Mouse (Mus musculus): ENCODE measurements around the gene Carmil1.

The Carmil1 gene

DNA sequence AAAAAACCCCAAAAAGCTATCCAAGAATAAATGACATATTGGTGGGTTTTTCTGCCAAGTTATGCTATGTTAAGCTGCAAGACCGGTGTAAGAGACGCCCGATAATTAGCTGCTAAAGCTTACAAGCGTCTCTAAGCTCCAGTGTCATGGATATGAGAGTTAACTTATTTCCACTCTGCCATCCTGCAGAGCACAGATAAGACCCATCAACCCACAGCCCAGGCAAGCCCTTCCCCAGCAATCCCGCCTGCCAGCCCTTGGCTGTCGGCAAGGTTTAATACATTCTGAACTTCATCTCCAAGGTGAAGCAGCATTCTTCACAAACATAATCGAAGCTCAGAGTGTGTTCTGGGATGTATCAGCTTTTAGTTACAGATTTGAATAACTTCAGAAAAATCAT is 240.4 kb downstream of the Carmil1 start:
- no peak for DNase-seq (ENCODE audit: extremely low spot score)

DNA sequence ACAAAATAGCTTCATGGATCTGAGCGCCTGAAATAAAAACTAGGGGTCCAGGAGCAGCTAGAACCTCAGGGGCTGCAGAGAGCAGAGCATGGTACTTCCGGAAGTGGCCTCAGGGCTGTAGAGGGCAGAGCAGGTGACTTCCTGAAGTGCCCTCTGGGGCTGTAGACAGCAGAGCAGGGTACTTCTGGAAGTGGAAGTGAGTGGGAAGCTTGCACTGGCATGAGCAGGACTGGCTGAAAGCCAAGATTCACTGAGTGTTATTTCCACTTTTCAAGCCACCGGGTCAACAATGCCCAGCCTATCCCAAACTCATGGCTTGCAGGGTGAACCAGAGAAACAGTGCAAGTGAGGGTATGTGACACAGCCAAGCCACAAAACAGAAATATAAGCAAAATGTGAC is 243.1 kb downstream of the Carmil1 start:
- DNase-seq (ENCODE audit: extremely low spot score): no peak

DNA sequence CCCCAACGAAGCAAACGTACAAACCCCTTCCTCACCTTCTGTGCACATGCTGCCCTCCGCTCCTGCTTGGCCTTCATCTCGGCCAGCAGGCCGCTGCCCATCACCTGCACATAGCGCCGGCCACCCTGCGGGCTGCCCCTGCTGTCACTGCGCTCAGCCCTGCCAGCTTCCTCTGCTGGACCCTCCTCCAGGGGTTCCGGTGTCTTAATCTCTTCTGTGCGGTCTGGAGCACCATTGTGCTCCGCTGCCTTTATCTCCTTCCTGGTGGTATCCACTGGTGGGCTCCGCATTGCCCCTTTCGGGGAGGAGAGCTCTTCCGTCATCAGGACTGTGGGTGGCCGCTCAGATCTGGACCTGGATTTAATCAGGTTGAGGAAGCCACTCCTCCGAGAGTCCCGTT is 244.4 kb downstream of the Carmil1 start:
- no peak for DNase-seq (ENCODE audit: extremely low spot score)

DNA sequence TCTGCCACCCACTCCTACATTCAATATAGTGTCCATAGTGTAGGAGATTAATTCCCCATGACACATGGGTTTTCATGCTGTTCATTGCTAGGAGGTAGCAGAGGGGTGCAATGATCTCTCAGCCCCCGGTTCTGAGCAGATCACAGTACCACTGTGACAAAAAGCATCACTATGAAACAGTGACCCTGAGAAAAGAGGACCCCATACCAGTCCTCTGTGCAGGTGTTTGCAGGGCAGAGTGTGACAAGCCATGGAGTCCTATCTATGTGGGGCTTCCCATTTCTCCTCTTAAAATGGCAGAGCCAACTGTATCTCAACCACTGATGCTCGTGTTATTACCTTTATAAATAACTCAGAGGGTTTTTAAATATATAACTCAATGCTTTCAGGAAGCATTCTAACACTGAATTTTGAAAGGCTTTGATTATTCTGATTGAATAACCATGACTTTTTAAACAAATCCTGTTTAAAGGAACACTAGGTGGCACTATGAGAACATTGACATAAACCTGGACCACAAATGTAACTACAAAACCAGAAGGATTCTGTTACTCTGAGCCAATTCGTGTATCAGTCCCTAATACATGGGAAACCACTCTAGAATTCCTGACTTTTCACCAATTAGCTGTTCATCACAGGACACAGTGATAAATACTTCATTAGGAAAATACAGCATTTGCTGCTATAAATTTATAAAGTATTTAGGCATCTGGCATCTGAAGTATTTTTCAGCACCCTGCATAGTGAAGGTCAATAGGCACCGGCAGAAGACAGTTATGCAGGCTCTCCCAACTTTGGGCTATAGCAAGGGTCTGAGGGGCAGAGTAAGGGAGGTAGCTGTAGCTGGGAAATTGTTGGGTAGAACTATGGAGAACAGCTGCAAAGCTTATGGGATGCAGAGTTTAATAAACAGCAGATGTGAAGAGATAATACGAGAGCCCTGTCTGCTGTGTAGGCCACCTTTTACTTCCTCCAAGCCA is 253.1 kb downstream of the Carmil1 start:
- no peak for DNase-seq (ENCODE audit: extremely low spot score)

DNA sequence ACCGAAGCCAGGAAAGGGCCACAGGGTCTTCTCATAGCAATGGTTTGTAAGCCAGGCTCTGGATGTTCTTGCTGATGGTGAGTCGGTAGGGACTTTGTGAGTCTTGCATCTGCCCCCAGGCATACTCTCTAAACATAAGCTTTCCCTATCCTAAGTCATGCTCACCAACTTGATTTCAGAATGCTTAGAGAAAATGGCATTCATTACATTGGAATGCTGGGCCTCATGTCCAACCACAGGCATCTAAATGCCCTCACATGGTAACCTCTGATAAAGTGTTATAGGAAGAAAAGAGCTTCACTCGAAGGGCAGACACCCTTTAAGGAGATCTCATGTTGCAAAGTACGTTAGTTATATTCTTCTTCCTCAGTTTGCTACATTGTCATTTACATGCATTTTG is 262.1 kb downstream of the Carmil1 start:
- no peak for DNase-seq (ENCODE audit: extremely low spot score)

DNA sequence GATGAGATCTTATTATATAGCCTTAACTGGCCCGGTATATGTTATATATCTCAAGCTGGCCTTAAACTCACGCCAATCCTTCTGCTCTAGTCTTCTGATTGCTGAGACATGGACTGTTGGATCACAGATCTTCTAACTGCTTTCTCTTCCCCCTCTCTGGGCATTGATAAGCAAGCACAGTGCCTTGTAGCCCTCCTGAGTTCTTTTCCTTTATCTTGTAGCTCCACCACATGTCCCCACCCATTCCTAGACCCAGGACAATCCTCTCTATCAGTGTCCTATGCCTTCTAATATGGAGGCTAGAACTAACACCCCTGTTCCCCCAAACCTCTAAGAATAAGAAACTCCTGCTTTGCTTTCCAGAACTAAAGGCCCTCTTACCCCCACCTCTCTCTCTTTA is 275.1 kb downstream of the Carmil1 start:
- DNase-seq (ENCODE audit: extremely low spot score): no peak

DNA sequence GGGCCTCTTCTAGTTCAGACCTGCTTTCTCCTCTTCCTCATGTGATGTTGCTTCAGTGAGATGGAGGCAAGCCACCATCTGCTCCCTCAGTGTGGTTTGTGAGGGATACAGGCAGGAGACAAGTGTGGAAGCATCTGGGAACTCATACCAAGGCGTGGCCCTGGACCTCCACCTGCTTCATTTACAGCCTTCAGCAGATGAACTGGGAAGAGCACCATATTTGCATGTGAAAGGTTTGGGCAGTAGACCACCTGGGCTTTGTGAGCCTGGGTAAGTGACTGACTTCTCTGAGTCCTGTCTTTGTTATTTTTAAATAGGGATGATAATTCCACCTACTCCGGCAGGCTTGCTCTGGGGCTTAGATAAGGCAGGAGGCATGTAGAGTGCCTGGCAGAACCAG is 278.8 kb downstream of the Carmil1 start:
- no peak for DNase-seq (ENCODE audit: extremely low spot score)

DNA sequence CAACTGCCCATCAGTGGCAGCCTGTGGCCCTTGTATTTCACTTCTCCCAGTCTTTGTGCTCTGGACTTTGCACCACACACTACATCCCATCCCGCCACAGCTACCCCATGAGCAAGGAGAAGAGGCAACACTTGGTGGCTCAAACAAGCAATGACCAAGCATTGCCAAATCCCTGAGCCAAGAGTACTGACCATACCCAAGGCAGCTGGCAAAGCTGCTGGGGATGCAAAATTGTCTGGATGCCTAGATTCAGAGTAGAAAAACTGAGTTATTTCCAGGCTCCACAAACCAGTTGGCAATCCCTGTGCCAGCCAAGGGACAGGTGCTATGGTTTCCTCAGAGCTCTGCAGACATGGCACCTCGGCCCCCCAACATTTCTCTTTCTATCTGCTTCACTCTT is 279.5 kb downstream of the Carmil1 start:
- DNase-seq (ENCODE audit: extremely low spot score): no peak

DNA sequence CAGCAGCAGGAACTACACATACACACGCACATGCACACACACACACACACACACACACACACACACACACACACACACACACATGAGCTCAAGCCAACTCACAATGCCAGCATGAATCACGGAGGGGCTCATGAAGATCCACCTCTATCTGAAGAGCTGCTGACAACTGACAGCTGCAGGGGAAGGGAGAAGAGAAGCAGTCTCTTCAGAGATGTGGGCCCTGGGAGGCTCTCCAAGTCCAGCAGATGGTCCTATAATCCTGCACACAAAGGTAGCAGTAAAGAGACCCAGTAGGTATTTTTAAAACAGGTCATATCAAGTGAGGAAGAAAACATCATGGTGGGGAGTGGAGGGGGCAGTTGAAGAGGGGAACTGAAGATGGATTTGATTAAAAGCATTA is 281.8 kb downstream of the Carmil1 start:
- no peak for DNase-seq (ENCODE audit: extremely low spot score)

DNA sequence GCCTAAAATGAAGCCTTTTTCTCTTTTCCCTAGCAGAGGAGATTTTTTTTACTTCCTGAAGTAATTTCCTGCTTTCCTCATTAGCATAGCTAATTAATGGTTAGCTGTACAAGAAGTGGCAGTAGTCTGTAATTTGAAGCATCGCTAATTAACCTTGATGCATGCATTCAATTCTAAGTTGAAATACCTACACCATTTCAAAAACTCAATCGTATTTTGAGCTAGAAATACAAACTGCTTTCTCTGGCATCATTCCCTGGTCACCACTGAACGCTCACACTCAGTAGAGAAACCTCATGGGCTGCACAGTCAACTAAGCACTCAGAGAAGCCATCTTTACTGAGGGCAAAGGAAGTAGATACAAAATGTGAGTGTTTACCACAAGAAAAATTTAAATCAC is 285.8 kb downstream of the Carmil1 start:
- DNase-seq (ENCODE audit: extremely low spot score): no peak

DNA sequence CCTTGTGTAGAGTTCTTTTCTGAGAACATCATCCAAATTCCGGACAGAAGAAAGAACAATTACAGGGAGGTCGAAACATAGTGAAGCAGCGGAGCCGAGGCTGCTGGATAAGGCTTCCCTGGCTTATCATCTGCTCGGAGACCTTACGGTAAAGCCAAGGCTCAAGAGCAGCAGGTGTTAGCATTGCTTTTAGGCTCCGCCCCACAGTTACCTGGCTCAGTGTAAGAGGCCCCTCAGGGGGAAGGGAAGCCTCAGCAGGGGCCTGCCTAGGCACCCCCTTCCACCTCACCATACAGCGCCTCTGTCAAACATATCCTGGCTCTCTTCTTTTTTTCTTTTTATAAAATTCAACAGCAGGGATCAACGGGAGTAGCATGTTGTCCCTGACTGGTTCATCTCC is 286.6 kb downstream of the Carmil1 start:
- DNase-seq (ENCODE audit: extremely low spot score): no peak

DNA sequence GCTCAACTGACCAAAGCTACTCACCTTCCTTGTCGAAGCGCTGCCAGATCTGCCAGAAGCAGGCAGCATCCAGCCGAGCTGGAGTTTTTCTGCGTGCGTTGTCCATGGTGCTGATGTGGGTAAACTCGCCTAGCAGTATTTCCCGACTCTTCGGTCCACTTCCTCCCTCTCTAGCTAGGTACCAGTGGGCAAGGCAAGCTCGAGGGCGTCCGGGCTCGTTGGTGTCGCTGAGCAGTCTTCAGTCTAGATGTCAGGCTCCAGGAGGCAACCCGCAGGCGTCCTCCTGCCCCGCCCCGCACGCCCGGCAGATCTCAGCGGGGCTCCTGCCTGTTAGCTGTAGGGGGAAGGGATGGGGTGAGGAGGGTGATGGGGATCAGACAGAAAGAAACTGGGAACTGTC is 289.7 kb downstream of the Carmil1 start, which contains the start of gene Scgn:
Scgn (minus strand) TSS at position 287 of the 400 bp plus-strand sequence.
- peak; percentile 81 for DNase-seq (ENCODE audit: extremely low spot score)

DNA sequence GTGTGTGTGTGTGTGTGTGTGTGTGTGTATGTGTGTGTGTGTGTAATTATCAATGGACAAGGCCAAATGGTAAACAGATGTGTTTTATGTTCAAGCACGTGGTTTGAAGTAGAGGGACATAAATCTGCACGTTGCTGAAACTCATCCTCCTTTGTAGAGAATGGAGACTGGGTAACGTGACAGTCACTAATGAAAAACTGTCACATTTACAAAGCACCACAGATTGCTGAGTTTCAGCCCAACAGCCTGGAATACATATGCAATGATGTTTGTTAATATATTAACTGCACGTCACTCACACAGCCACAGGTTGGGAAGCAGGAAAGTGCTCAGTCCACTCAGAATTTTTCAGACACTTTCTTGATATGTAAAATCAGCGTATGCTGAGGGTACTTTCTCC is 290.1 kb downstream of the Carmil1 start:
- no peak for DNase-seq (ENCODE audit: extremely low spot score)

DNA sequence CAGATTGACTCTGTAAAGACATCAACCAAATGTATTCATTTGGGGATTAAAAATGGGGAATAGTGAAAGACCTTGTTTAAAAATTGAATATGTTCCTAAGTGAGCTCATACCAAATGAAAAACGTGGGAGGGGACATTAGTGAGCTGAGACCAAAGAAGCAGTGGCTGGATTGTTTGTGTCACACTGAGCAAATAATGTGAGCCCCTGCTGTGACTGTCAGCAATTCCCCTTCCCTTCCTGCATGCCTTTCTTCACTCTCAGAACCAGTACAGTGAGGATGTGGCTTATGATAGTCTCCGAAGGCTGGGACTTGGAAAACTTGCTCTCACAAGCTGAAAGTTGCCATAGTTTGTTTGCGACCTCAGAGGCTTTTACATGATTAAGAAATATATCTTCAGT is 295.5 kb downstream of the Carmil1 start:
- DNase-seq (ENCODE audit: extremely low spot score): no peak

DNA sequence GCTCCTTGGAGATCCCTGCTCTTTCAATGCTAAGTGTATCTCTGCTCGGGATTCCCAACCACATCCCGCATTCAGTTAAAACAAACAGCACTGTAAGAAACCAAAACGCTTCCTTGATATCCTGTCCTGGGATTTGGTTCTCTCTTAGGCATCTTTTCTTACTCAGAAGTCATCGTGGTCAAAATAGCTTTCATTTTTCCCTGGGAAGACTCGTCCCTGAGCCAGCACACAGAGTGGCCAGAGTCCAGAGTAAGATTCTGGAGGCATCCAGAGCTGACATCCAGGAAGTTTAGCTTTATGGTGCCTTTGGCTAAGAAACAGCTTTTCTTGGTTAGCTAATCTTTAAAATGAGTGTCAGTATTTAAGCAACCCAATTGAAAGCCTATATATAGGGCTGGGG is 308.3 kb downstream of the Carmil1 start:
- no peak for DNase-seq (ENCODE audit: extremely low spot score)

DNA sequence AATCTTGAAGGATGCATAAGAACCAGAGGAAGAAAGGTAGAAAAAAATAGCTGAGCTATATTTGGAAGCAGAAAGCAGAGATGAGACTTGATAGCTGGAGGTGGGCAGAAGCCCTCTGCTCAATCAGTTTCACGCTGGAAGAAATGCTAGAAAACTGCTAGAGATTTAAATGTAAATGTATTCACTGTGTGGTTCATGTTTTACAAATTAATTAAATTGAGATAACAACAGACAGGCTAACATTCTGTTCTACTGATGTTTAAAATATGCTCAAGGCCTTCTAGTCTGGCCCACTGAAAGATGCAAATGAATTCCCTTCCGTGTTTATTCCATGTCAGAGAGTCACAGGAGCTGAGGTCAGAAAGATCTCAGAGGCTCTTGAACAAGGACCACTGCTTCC is 308.7 kb downstream of the Carmil1 start:
- DNase-seq (ENCODE audit: extremely low spot score): no peak

DNA sequence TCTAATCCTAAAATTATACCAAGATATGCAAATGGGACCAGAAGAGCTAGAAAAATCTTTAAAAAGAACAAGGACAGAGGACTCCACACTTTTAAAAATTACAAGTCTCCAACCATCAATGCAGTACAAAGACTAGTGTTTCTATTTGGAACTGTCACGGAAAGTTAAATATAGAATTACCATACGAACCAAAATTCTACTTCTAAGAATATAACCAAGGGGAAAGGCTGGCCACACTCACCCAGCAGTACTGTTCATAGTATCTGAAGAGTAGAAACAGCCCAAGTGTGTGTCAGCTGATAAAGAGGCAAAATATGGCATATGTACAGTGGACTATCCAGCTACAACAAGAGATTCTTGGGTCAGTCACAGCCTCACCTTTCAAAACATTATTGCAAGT is 315.7 kb downstream of the Carmil1 start:
- no peak for DNase-seq (ENCODE audit: extremely low spot score)

Data from embryo, embryonic 9.5 days (tissue).